Mouse (Mus musculus) hindbrain, embryonic 11.5 days (tissue): ENCODE data around the gene Bcl2l12. TPM values are rescaled to one million over a fixed set of nuclear protein-coding genes. Genes with fewer than 3 reads are reported as not detected.

Source experiments
- ATAC-seq: fragments of 200-750 bp; cut with Nextera tagmentation; 2 replicates; pipeline ENCODE4 v1.8.0; 2017; ENCODE audit warnings: mild to moderate bottlenecking, moderate TSS enrichment, moderate library complexity; ENCODE audit not compliant: low FRiP score
- DNase-seq: peaks from one replicate; pipeline ENCODE4 v3.0.0-alpha.2; 2015; ENCODE audit warnings: low spot score
- H3K27ac ChIP-seq: fragments of 300-500 bp; sonication (generic); 2 replicates; pipeline ENCODE4 v1.5.1; 2014; ENCODE audit warnings: mild to moderate bottlenecking, low read depth, low read length
- H3K27me3 ChIP-seq: fragments of 300-500 bp; sonication (generic); 2 replicates; pipeline ENCODE4 v1.6.1; 2014; ENCODE audit warnings: mild to moderate bottlenecking, low read length, moderate library complexity, mixed read lengths; ENCODE audit not compliant: control insufficient read depth, insufficient read depth
- H3K36me3 ChIP-seq: fragments of 300-500 bp; sonication (generic); 2 replicates; pipeline ENCODE4 v1.6.1; 2014; ENCODE audit warnings: mild to moderate bottlenecking, low read length, moderate library complexity, mixed read lengths; ENCODE audit not compliant: control insufficient read depth, insufficient read depth
- H3K4me1 ChIP-seq: fragments of 300-500 bp; sonication (generic); replicated peaks from 2 replicates; pipeline ENCODE4 v1.6.1; 2014; ENCODE audit warnings: low read length, mixed read lengths; ENCODE audit not compliant: control insufficient read depth, insufficient read depth
- H3K4me2 ChIP-seq: fragments of 300-500 bp; sonication (generic); replicated peaks from 2 replicates; pipeline ENCODE4 v1.6.1; 2014; ENCODE audit warnings: mild to moderate bottlenecking, low read depth, low read length
- H3K4me3 ChIP-seq: fragments of 300-500 bp; sonication (generic); 2 replicates; pipeline ENCODE4 v1.5.1; 2014; ENCODE audit warnings: low read depth, low read length
- H3K9ac ChIP-seq: fragments of 300-500 bp; sonication (generic); 2 replicates; pipeline ENCODE4 v1.6.1; 2014; ENCODE audit warnings: low read depth, low read length
- H3K9me3 ChIP-seq: fragments of 300-500 bp; sonication (generic); 2 replicates; pipeline ENCODE4 v1.6.1; 2016; ENCODE audit warnings: low read length; ENCODE audit not compliant: control insufficient read depth
- WGBS: fragments of 180-500 bp; shearing (Covaris S2); extraction: QIAGEN DNeasy Blood & Tissue Kit; methylation state at CpG from one replicate; pipeline ENCODE4 v1.1.7; 2014; 5-methylcytosine and 5-hydroxymethylcytosine counted together
- polyA plus RNA-seq: library from polyadenylated mRNA; unstranded; fragments of >200 nt; fragmentation: Nextera tagmentation; extraction: Ambion mirVana; gene quantifications from 2 replicates; pipeline ENCODE4 v1.2.1, GENCODE M21; 2014

Bcl2l12 gene
- polyA plus RNA-seq, 1 experiment from 2014 or later, result 56.8 TPM

GRCm38 (mm10) chr7:44986879-44987718 lies 11.4 kb downstream of the Bcl2l12 start:
- ATAC-seq (peak; percentile 61), DNase-seq (no peak)
- H3K4me1 ChIP-seq, result peaks cover 3% of the 10 kb centered on the region; the same call in 1 of the 2 replicates
- peak overlapping the region; percentile 69 for H3K4me2 ChIP-seq
- no peaks in the 10 kb centered on the region for H3K27me3 ChIP-seq
- H3K4me3 ChIP-seq, result peak overlapping the region; percentile 97
- no peaks in the 10 kb centered on the region for H3K9me3 ChIP-seq
- peak overlapping the region; percentile 85 for H3K27ac ChIP-seq
- under 1% methylated on average over 29 of the region's 29 CpGs for WGBS
- peak overlapping the region; percentile 81 for H3K9ac ChIP-seq
- peaks cover 1% of the 10 kb centered on the region for H3K36me3 ChIP-seq

- H3K4me2 ChIP-seq, result peak within 1 kb of the TSS; percentile 69
- H3K9ac ChIP-seq, result peak within 1 kb of the TSS; percentile 98
- no peaks in the 10 kb centered on the region for H3K27me3 ChIP-seq
- ATAC-seq (peak; percentile 96), DNase-seq (peak; percentile 97)
- H3K9me3 ChIP-seq, result no peaks in the 10 kb centered on the region
- H3K36me3 ChIP-seq, result peaks cover 7% of the 10 kb centered on the region
- H3K27ac ChIP-seq, result peak within 1 kb of the TSS; percentile 92
- under 1% methylated on average over 40 of the region's 42 CpGs for WGBS
- H3K4me3 ChIP-seq, result peak within 1 kb of the TSS; percentile 97
- peaks cover 3% of the 10 kb centered on the region; the same call in 1 of the 2 replicates for H3K4me1 ChIP-seq
These were observed 12.2 kb downstream of the Bcl2l12 start, which contains the start of gene Prmt1 for GRCm38 (mm10) chr7:44986192-44986878. Gene Prmt1, minus strand, starts transcription at chr7:44986568.

- Histone ChIP-seq H3K9me3 (no peaks in the 10 kb centered on the region), H3K4me2 (peak overlapping the region; percentile 65), H3K36me3 (peaks cover 13% of the 10 kb centered on the region), H3K27me3 (no peaks in the 10 kb centered on the region), H3K27ac (peak overlapping the region; percentile 92), H3K9ac (peak overlapping the region; percentile 98), H3K4me1 (peaks cover 3% of the 10 kb centered on the region; the same call in 1 of the 2 replicates), H3K4me3 (peak overlapping the region; percentile 97)
- peak; percentile 10 for ATAC-seq
- WGBS, result 1% methylated on average over 39 of the region's 45 CpGs
- peak; percentile 83 for DNase-seq
These were observed 12.8 kb downstream of the Bcl2l12 start for GRCm38 (mm10) chr7:44985595-44986191.

- ATAC-seq (no peak), DNase-seq (no peak)
- H3K9ac ChIP-seq, result no peak overlapping the region
- H3K36me3 ChIP-seq, result peaks cover 16% of the 10 kb centered on the region
- H3K4me2 ChIP-seq, result peak overlapping the region; percentile 65
- H3K9me3 ChIP-seq, result no peaks in the 10 kb centered on the region
- WGBS, result 52% methylated on average over 3 of the region's 3 CpGs
- no peaks in the 10 kb centered on the region for H3K27me3 ChIP-seq
- no peak overlapping the region for H3K27ac ChIP-seq
- H3K4me3 ChIP-seq, result peak overlapping the region; percentile 97
- H3K4me1 ChIP-seq, result peaks cover 3% of the 10 kb centered on the region; the same call in 1 of the 2 replicates
These were observed 13.7 kb downstream of the Bcl2l12 start for GRCm38 (mm10) chr7:44984833-44985164.

- H3K27ac ChIP-seq, result no peak overlapping the region
These were observed 14.3 kb downstream of the Bcl2l12 start for GRCm38 (mm10) chr7:44983944-44984832.

GRCm38 (mm10) chr7:44983085-44983484 lies 15.4 kb downstream of the Bcl2l12 start:
- no peak overlapping the region for H3K4me3 ChIP-seq
- H3K36me3 ChIP-seq, result peaks cover 31% of the 10 kb centered on the region
- ATAC-seq (no peak), DNase-seq (peak; percentile 91)
- H3K27me3 ChIP-seq, result no peaks in the 10 kb centered on the region
- no peak overlapping the region for H3K4me2 ChIP-seq
- peaks cover 3% of the 10 kb centered on the region; the same call in 1 of the 2 replicates for H3K4me1 ChIP-seq
- no peak overlapping the region for H3K9ac ChIP-seq
- no peaks in the 10 kb centered on the region for H3K9me3 ChIP-seq
- no peak overlapping the region for H3K27ac ChIP-seq
- WGBS, result 42% methylated on average over 6 of the region's 6 CpGs

More at GRCm38 (mm10) chr7:44983944-44984832, 14.3 kb downstream of the Bcl2l12 start:
- Histone ChIP-seq H3K9me3 (no peaks in the 10 kb centered on the region), H3K4me2 (peak overlapping the region; percentile 65), H3K9ac (no peak overlapping the region), H3K27me3 (no peaks in the 10 kb centered on the region), H3K36me3 (peaks cover 22% of the 10 kb centered on the region), H3K4me3 (peak overlapping the region; percentile 97; the same call in 1 of the 2 replicates), H3K4me1 (peaks cover 3% of the 10 kb centered on the region; the same call in 1 of the 2 replicates)
- ATAC-seq (no peak), DNase-seq (no peak)
- 86% methylated on average over 7 of the region's 7 CpGs for WGBS

- Histone ChIP-seq H3K36me3 (peaks cover 46% of the 10 kb centered on the region), H3K9ac (no peak overlapping the region), H3K4me1 (peaks cover 3% of the 10 kb centered on the region; the same call in 1 of the 2 replicates), H3K9me3 (no peaks in the 10 kb centered on the region), H3K4me2 (no peak overlapping the region), H3K27me3 (no peaks in the 10 kb centered on the region), H3K4me3 (no peak overlapping the region), H3K27ac (no peak overlapping the region)
- no peak for DNase-seq
- no peak for ATAC-seq
- 97% methylated on average over 8 of the region's 8 CpGs for WGBS
These were observed 17.0 kb downstream of the Bcl2l12 start for GRCm38 (mm10) chr7:44981539-44981938.

GRCm38 (mm10) chr7:44978300-44978699 lies 20.2 kb downstream of the Bcl2l12 start:
- peaks cover 46% of the 10 kb centered on the region for H3K36me3 ChIP-seq
- H3K4me3 ChIP-seq, result no peak overlapping the region
- no peak for DNase-seq
- H3K9ac ChIP-seq, result no peak overlapping the region
- WGBS, result 93% methylated on average over 3 of the region's 3 CpGs
- no peak overlapping the region for H3K27ac ChIP-seq
- H3K27me3 ChIP-seq, result no peaks in the 10 kb centered on the region
- ATAC-seq, result no peak
- no peaks in the 10 kb centered on the region for H3K4me1 ChIP-seq
- no peak overlapping the region for H3K4me2 ChIP-seq
- no peaks in the 10 kb centered on the region for H3K9me3 ChIP-seq
